Mouse (Mus musculus) frontal cortex, postnatal 36 days (tissue): Measurements from ENCODE around the gene Kidins220.
A peak's percentile ranks its signal among the peaks of the same experiment; 100 is the strongest.

ENCODE experiments used
- DNase-seq, 2 experiments: peaks; one replicate each; pipeline ENCODE4 v3.0.0; 2022; ENCODE audit warnings: low spot score in 2 of 2

Kidins220 gene

GRCm38 (mm10) chr12:25089433-25089832 lies 114.7 kb downstream of the Kidins220 start:
- DNase-seq, result no peak

- DNase-seq, result peak; percentile 82 to 95
These were observed 117.4 kb downstream of the Kidins220 start for GRCm38 (mm10) chr12:25092027-25092704.

GRCm38 (mm10) chr12:25092751-25093211 lies 118.1 kb downstream of the Kidins220 start:
- peak; percentile 24 to 47 for DNase-seq

GRCm38 (mm10) chr12:25093241-25093774 lies 118.6 kb downstream of the Kidins220 start:
- DNase-seq, result peak in 1 of 2 experiments; percentile 16

GRCm38 (mm10) chr12:25094621-25095521 lies 120.1 kb downstream of the Kidins220 start:
- peak in 1 of 2 experiments; percentile 36 for DNase-seq

- DNase-seq, result no peak
These were observed 120.8 kb downstream of the Kidins220 start for GRCm38 (mm10) chr12:25095538-25095937.

- peak; percentile 98 to 99 for DNase-seq
These were observed 121.4 kb downstream of the Kidins220 start for GRCm38 (mm10) chr12:25095974-25096639.

GRCm38 (mm10) chr12:25096640-25097051 lies 121.9 kb downstream of the Kidins220 start:
- DNase-seq, result no peak

GRCm38 (mm10) chr12:25097052-25097209 lies 122.2 kb downstream of the Kidins220 start, which contains the start of gene Id2:
Gene Id2, minus strand, starts transcription at chr12:25097140.
- no peak for DNase-seq

GRCm38 (mm10) chr12:25097210-25098160 lies 122.8 kb downstream of the Kidins220 start:
- peak; percentile 47 to 69 for DNase-seq

GRCm38 (mm10) chr12:25098161-25098550 lies 123.4 kb downstream of the Kidins220 start:
- peak; percentile 35 to 40 for DNase-seq

- DNase-seq, result peak; percentile 87 to 94
These were observed 124.0 kb downstream of the Kidins220 start for GRCm38 (mm10) chr12:25098561-25099312.

GRCm38 (mm10) chr12:25099313-25099562 lies 124.5 kb downstream of the Kidins220 start:
- DNase-seq, result no peak

GRCm38 (mm10) chr12:25099563-25100408 lies 125.1 kb downstream of the Kidins220 start:
- peak in 1 of 2 experiments; percentile 39 for DNase-seq

- DNase-seq, result peak; percentile 35 to 63
These were observed 125.9 kb downstream of the Kidins220 start for GRCm38 (mm10) chr12:25100411-25101217.

GRCm38 (mm10) chr12:25101389-25101788 lies 126.7 kb downstream of the Kidins220 start:
- DNase-seq, result no peak

- no peak for DNase-seq
These were observed 129.2 kb downstream of the Kidins220 start for GRCm38 (mm10) chr12:25103911-25104310.

GRCm38 (mm10) chr12:25104541-25104940 lies 129.8 kb downstream of the Kidins220 start:
- DNase-seq, result no peak

- no peak for DNase-seq
These were observed 134.1 kb downstream of the Kidins220 start for GRCm38 (mm10) chr12:25108865-25109264.
